Mouse (Mus musculus) B cell, adult 62 days (primary cell): Measurements from ENCODE around the gene Ogfrl1. TPM values are rescaled to one million over a fixed set of nuclear protein-coding genes. Genes with fewer than 3 reads are reported as not detected.

Source experiments
- total RNA-seq: library from RNA; stranded (reverse); gene quantifications from 4 replicates; pipeline ENCODE4 v1.2.4, GENCODE M21; 2023

The Ogfrl1 gene
- 14.1 to 16.6 TPM (median 16.4 TPM) in 4 replicates for total RNA-seq

GRCm38 (mm10) chr1:23397623-23398022 lies at the start of gene Ogfrl1:
TSS of gene Ogfrl1 (minus strand) at chr1:23397772.

